In the genomic region with DNA sequence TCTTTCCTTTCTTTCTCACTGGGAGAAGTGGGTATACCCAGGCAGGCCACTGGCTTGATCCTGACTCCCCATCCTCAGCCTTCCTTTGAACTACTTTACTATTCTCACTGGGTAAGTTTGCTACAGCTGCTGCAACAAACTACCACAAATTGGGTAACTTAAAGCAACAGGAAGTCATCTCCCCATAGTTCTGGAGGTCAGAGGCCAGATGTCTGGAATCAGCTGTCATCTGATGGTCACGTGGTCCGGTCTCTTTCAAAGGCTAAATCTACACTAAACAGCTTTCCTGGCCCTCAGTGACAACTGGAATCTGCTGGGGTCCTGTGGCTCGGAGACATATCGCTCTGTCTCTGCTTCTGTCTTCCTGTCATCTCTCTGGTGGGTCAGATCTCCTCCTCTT, we compare ENCODE assay signal across 22 mouse cellular contexts.
DNase-seq lines count a peak whose midpoint lies in the region; ATAC-seq and TF ChIP-seq lines count a peak whose summit lies in the region.
"Had no signal": no experiment of that assay in that cellular context is flagged by ENCODE, and none has a peak within 500 bp of the region (broad histone marks: within the 10 kb centered on the region; RNA-seq: fewer than 3 reads in every experiment).

No protein-coding gene starts in this region.

- H3K4me2 ChIP-seq in lung, embryonic 14.5 days: no peak overlapping the region
- H3K4me2 ChIP-seq in lung, postnatal 0 days (replicated peaks; ENCODE audit: low read depth, low read length): no peak overlapping the region
- H3K4me2 ChIP-seq: embryonic facial prominence, embryonic 13.5 days; forebrain, embryonic 15.5 days; liver, embryonic 11.5 days; midbrain, embryonic 12.5 days; neural tube, embryonic 13.5 days had no signal

- no peak overlapping the region for H3K27ac ChIP-seq in lung, embryonic 14.5 days (ENCODE audit: low read depth)
- peak overlapping the region; percentile 21; the same call in 1 of the 2 replicates for H3K27ac ChIP-seq in lung, postnatal 0 days (ENCODE audit: low read length)
- H3K27ac ChIP-seq: embryonic facial prominence, embryonic 13.5 days; forebrain, embryonic 15.5 days; hindbrain, embryonic 10.5 days; midbrain, embryonic 12.5 days; neural tube, embryonic 13.5 days had no signal

- H3K9me3 ChIP-seq in lung, embryonic 14.5 days (ENCODE audit: low read depth, low read length): no peaks in the 10 kb centered on the region
- no peaks in the 10 kb centered on the region for H3K9me3 ChIP-seq in lung, postnatal 0 days (ENCODE audit: low read length)
- H3K9me3 ChIP-seq: embryonic facial prominence, embryonic 13.5 days; forebrain, embryonic 15.5 days; hindbrain, embryonic 10.5 days; midbrain, embryonic 12.5 days; neural tube, embryonic 13.5 days had no signal

- no peaks in the 10 kb centered on the region for H3K27me3 ChIP-seq in lung, embryonic 14.5 days (ENCODE audit: insufficient read depth, low read length)
- no peaks in the 10 kb centered on the region for H3K27me3 ChIP-seq in lung, postnatal 0 days (replicated peaks; ENCODE audit: insufficient read depth, low read length)
- H3K27me3 ChIP-seq: CH12.LX; embryonic facial prominence, embryonic 13.5 days; forebrain, embryonic 15.5 days; midbrain, embryonic 12.5 days; neural tube, embryonic 13.5 days had no signal

- no peak for TF ChIP-seq CTCF in lung, embryonic 14.5 days (IDR thresholded peaks at IDR 0.05; ENCODE audit: low read depth)
- no peak for TF ChIP-seq CTCF in lung, postnatal 0 days (IDR thresholded peaks at IDR 0.05)

- H3K9ac ChIP-seq in lung, embryonic 14.5 days: no peak overlapping the region
- H3K9ac ChIP-seq in lung, postnatal 0 days (replicated peaks; ENCODE audit: low read depth): no peak overlapping the region
- H3K9ac ChIP-seq: embryonic facial prominence, embryonic 13.5 days; forebrain, embryonic 15.5 days; midbrain, embryonic 12.5 days; neural tube, embryonic 13.5 days had no signal

- WGBS in lung, embryonic 14.5 days: 40% methylated on average over 4 of the region's 4 CpGs
- WGBS in lung, postnatal 0 days: 41% methylated on average over 4 of the region's 4 CpGs

- no peaks in the 10 kb centered on the region for H3K36me3 ChIP-seq in lung, embryonic 14.5 days (ENCODE audit: insufficient read depth)
- no peaks in the 10 kb centered on the region for H3K36me3 ChIP-seq in lung, postnatal 0 days (ENCODE audit: insufficient read depth, low read length)
- H3K36me3 ChIP-seq: embryonic facial prominence, embryonic 13.5 days; forebrain, embryonic 15.5 days; hindbrain, embryonic 10.5 days; midbrain, embryonic 12.5 days; neural tube, embryonic 13.5 days had no signal

- H3K4me1 ChIP-seq in lung, embryonic 14.5 days (ENCODE audit: insufficient read depth): no peaks in the 10 kb centered on the region
- no peaks in the 10 kb centered on the region for H3K4me1 ChIP-seq in lung, postnatal 0 days (ENCODE audit: insufficient read depth, low read depth, low read length)
- H3K4me1 ChIP-seq: forebrain, embryonic 15.5 days; hindbrain, embryonic 10.5 days; midbrain, embryonic 12.5 days; neural tube, embryonic 13.5 days had no signal

- no peak for TF ChIP-seq EP300 in lung, postnatal 0 days (IDR thresholded peaks at IDR 0.05)

- DNase-seq in embryo, embryonic 10 days (ENCODE audit: low spot score): peak; percentile 24
- no peak for DNase-seq in embryo, embryonic 11 days
- peak; percentile 49 for DNase-seq in lung, embryonic 14.5 days
- no peak for DNase-seq in lung, postnatal 14 days
- DNase-seq in lung, postnatal 0 days (ENCODE audit: low spot score): peak; percentile 51
- no peak for DNase-seq in retina, embryonic 14.5 days (ENCODE audit: low spot score)
- DNase-seq: cerebellum, adult 2 months; cerebellum, postnatal 36 days; gastrocnemius, postnatal 25 days; kidney, adult 18-20 months; left cerebral cortex, postnatal 4 days; thymus, adult 18-20 months; thymus, postnatal 4 days had no signal

- ATAC-seq in lung, embryonic 14.5 days (ENCODE audit: insufficient read depth): no peak
- ATAC-seq in lung, postnatal 0 days: peak; percentile 49
- ATAC-seq in megakaryocyte progenitor cell, adult 5-6 weeks (replicated peaks; ENCODE audit: poor library complexity): peak; percentile 72
- no peak for ATAC-seq in inflammation-experienced regulatory T-cells, adult 6 months
- ATAC-seq: forebrain, embryonic 15.5 days had no signal

- no peak overlapping the region for H3K4me3 ChIP-seq in lung, embryonic 14.5 days (ENCODE audit: low read depth, low read length)
- no peak overlapping the region for H3K4me3 ChIP-seq in lung, postnatal 0 days (ENCODE audit: low read depth, low read length)
- H3K4me3 ChIP-seq: embryonic facial prominence, embryonic 13.5 days; forebrain, embryonic 15.5 days; hindbrain, embryonic 10.5 days; midbrain, embryonic 12.5 days; neural tube, embryonic 13.5 days had no signal

Comparison
In these comparisons a context has a peak if more than half of its experiments do, and no peak if none do; other contexts are left out.
1. DNase-seq: peak in embryo, embryonic 10 days (single experiment), lung, embryonic 14.5 days (single experiment) and lung, postnatal 0 days (single experiment); none in embryo, embryonic 11 days (single experiment), lung, postnatal 14 days (single experiment) and retina, embryonic 14.5 days (single experiment).
2. ATAC-seq: peak in lung, postnatal 0 days (single experiment) and megakaryocyte progenitor cell, adult 5-6 weeks (single experiment); none in lung, embryonic 14.5 days (single experiment) and inflammation-experienced regulatory T-cells, adult 6 months (single experiment).